Mouse (Mus musculus) small intestine, adult 2 months (tissue): ENCODE measurements around the gene C77080.

ENCODE experiments used
- CTCF ChIP-seq: fragments of 200-500 bp; IDR thresholded peaks from 2 replicates; pipeline ENCODE4 v1.5.1; 2012; ENCODE audit warnings: low read depth, mild to moderate bottlenecking, control low read depth, inconsistent platforms, low read length, moderate library complexity, mixed read lengths; ENCODE audit not compliant: insufficient replicate concordance, insufficient read length; ENCODE audit errors: extremely low read depth
- POLR2A ChIP-seq: fragments of 200-500 bp; IDR thresholded peaks from 2 replicates; pipeline ENCODE4 v1.6.1; 2012; ENCODE audit warnings: low read depth, mild to moderate bottlenecking, control low read depth, inconsistent platforms, low read length, moderate library complexity

DNA sequence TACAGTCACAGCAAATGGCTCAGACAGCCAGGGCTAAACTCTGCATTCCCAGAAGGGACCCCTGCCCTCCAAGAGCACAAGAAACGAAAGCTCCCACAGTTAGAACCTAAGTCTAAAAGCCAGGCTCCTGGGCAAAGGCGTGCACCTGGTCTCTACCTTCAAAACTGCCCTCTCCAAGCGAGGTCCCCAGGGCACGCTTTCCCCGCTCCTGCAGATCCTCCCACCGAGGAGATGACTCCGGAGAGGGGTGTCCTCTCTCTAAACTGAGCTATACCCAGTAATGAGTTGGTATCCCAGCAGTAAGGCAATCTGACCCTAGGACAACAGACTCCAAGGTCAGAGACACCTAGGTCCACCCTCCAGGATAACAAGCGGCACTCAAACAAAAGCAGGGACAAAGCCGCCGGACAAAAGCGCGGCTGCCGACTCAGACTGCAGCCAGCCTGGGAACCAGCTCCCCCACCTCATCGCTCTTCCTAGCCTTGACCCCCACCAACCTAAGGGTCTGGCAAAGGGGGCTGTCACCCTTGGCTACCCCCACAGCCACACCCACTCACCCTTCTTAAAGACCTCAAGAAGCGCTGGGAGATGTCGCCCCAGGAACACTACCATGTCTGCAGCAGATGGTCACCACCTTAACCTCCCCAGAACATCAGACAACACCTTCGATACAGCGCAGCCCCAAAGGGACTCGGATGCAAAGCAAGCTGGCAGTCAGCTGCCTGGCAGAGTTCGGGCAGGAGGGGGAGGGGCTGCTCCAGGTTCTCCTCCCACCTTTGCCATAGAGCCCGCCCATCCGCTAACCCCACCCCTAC lies 33.8 kb downstream of the C77080 start:
- TF ChIP-seq POLR2A (no peak), CTCF (no peak)
